Mouse (Mus musculus) adrenal gland, postnatal 4 days (tissue): ENCODE data around the gene Slc22a13. TPM values are rescaled to one million over a fixed set of nuclear protein-coding genes. Genes with fewer than 3 reads are reported as not detected.
"Not testable (repeated sequence)": the region's sequence is repeated elsewhere in the genome, so short reads cannot be mapped to it uniquely, and the experiment has no call there.

ENCODE experiments used
- DNase-seq, 2 experiments: peaks; one replicate each; pipeline ENCODE4 v3.0.0; 2021 to 2022; ENCODE audit warnings: low spot score in 2 of 2, mixed read lengths in 2 of 2
- long read RNA-seq, 2 experiments: library from polyadenylated mRNA; stranded (forward); transcript quantifications; one replicate each; pipeline ENCODE4 v2.0.0; 2021
- total RNA-seq, 2 experiments: library from RNA; stranded (reverse); gene quantifications; 2 replicates each; pipeline ENCODE4 v1.2.3; 2021

The Slc22a13 gene
- total RNA-seq, result 1 to 10 TPM in 1 of 2 experiments, not detected in 1; 2.1 TPM
- long read RNA-seq, experiment 1, result 0 reads
- long read RNA-seq, experiment 2, partial matches to known transcripts, result 0 of 1 reads
- long read RNA-seq, experiment 2, other reads (novel, unspliced or antisense), result 0 of 1 reads

DNA sequence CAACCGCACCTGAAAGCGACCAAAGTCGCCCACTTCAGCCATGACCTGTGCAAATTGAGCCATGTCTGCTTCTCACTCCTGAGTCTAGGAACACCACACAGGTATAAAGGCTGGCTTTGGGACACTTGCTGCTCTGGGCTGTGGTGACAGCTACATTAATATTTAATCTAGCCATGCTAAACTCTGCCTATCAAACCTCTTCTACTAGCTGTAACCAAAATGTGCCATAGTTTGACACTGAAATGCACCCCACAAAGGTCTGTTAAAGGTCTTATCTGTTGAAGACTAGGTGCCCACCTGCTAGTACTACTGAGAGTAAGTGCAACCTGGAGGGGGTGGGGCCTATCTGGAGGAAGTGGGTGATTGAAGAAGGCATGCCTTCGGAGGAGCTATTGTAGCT, at the start of gene Slc22a13:
TSS of gene Slc22a13 (minus strand) at position 101 of the 400 bp plus-strand sequence.
- no peak for DNase-seq

DNA sequence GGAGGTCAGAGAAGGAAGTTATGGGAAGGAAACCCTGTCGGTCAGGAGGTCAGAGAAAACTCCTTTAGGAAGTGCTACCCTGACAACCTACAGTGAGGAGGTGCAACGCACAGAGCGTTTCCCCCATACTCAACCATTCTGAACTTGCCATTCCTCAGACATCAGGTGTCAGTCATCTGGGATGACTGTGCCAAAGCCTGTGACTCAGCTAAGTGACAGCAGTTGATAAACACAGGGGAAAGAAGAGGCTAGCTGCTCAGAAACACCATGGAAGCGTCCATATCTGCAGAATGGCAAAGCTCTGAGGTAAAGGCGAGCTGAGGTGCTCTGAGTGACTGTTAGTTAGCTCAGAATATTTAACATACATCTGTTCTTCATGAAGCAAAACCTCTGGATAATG, 49.2 kb upstream of the Slc22a13 start:
- DNase-seq, result no peak

DNA sequence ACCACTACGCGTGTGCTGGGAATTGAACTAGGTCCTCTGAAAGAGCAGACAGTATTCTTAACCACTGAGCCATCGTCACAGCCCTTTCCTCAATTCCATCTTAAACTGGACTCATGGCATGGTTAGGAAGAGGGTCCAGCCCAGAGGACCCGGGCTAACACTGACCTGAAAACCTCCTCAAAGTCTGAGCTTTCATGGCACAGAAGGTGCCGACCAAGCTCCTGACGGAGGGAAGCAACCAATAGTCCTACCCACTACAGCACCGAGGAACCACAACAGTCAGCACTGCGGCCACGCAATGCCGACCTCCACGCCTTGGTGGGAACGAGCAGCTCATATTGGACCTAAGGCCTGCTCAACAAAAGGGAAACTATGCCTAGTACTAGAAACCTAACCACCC, 47.3 kb upstream of the Slc22a13 start:
- DNase-seq, result no peak

DNA sequence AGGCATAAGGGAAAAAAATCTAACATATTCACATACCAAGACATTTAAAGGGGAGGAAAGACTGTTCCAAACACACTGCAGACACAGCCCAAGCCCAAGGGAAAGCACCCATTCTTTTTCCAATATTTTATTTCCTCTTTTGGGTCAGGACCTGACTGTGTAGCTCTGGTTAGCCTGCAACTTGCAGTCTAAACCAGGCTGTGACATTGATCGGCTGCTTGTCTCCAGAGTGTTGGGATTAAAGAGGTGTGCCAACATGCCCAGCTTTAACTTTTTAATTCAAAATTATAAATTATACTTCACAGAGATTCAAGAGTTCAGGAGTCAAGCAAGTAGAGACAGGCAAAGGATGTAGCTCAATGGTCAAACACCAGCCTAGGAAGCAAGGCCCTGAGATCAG, 46.2 kb upstream of the Slc22a13 start:
- DNase-seq, result no peak

DNA sequence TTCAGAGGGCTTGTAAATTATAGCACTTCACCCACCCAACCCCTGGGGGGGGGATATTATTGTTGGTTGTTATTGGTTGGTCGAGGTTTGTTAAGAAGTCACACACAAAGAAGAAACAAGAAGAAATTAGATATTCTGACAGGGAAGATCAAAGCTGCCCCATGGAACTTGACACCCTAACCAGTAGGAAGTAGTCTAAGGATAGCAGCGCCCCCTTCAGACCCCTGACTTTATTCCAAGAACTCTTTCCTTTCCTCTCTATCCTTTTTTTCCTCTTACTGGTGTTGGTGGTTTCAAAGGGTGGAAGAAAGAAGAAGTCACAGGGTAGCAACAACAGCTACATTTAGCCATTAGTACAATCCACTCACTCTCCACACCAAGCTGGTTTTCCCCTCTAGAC, 45.3 kb upstream of the Slc22a13 start:
- DNase-seq, result no peak

DNA sequence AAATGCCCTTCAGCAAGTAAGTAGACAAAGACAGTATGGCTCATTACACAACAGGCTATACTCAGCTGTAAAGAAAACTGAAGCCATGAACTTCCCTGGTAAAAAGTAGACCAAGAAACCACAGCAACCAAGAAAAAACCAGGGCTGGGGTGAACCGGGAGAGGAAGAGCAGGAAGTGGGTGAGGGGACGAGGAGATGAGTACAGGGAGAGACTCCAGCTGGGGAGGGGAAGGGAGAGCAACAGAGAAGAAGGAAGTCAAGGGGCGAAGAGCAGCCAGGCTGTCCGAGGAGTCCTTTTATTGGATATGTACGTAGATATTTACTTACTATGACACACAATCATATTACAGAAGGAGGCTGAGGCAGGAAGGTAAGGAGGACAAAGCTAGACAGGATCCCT, 39.1 kb upstream of the Slc22a13 start:
- no peak for DNase-seq

DNA sequence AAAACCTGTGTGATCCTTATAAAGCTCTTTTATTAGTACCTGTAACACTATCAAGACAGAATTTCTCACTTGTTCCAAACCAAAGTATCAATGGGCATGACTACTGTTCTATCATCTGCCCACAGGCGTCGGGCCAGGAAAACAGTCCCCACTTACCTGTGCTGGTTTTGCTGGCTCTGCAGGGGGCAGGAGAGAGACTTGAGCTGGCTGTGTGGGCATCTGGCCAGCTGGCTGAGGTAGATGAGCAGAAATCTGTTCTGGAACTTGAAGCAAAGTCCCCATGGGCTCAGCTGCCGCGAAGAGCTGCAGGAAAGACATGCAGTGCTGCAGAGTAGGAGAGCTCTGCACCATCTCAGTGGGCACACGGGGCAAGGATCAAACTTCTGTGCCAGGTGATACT, 37.9 kb upstream of the Slc22a13 start:
- no peak for DNase-seq

DNA sequence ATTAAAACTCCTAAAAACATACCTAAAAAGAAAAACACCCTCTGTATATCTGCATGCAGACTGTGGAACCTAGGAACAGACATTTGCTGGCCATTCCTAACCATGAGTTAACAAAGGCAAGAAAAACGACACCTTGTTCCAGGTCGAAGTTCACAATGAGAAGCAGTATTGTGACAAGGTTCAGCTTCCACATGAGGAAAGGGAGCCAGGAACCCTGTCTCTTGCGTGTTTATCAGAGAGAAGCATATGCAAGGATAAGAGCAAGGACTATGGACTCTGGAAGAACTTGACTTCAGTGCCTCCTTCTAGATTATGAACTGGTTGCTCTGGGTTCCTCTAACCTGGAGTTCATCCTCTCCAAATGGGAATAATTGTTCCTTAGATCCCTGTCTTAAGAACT, 35.1 kb upstream of the Slc22a13 start:
- no peak for DNase-seq

DNA sequence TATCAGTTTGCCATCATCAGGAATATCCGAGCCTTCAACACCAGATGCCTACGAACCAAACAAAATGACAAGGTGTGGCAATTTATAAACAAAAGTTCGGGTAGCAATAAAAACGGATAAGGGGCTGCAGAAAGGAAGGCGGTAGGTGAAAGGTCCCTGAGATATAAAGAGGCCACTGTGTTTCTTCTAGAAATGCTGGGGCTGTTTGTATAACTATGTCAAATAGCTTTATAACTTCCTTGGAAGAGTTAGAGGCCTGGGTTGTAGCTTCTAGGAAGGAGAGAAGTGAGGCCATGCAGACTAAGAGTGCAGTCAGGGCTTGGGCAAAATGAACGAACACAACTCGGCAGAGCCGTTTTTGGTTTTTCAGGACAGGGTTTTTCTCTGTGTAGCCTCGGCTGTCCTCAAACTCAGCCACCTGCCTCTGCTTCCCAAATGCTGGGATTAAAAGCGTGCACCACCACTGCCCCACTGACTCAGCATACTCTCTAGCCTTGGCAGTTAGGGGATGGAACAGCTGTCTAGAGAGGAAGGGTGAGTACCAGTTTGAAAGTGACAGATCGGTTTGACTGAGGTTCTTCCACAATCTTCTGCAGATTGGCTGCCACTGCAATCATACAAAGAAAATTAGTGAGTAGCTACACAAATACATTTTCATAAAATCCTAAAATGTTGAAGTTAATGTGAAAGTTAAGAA, 32.4 kb upstream of the Slc22a13 start:
- no peak for DNase-seq

DNA sequence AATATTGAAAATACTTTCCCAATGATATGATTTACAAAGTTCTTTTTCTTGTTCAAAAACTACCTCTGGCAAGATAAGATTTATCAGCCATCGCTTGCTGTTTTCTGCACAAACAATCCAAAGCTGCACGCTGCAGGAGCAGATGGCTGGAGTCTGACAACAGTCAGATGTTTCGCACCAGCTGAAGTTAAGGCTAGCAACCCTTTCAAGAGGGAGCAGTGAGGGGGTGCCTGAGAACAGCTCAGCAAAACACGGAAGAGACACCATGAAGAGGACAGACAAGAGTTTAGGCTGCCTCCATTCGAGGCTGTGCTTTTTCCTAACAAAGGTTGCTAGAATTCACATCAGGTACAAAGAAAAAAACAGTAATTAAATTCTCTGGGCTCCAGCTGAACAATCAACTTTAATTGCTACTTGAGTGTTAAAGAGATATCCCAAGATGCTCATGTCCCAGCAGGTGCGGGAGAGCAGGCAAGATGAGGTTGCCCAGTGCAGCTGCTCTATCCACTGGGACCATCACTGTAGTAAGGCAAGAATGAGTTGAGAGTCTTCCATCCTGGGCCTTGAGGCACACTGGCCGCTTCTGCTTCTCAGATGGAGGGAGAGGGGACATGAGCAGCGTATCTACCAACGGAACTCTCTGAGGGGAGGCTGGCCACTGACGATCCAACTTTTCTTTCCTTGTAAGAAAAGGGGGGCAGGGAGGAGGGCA, 31.5 kb upstream of the Slc22a13 start:
- no peak for DNase-seq

DNA sequence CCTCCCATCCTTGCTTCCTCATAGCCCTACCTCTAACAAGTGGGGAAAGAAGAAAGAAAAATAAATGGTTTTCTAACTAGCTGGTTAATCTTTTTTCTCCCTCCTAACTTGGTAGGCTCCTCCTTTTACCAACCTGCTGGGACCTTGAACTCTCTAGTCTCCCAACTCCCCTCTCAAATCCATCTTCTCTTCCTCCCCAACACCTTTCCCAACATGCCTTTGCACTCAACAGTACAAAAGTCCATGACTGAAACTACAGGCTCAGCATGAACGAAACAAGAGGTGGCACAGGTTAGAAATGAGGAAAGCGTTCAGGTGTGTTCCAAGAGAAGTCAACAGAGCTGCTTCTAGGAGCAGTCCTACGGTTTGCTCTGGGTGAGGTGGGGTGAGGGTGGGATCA, 30.4 kb upstream of the Slc22a13 start:
- DNase-seq, result no peak

DNA sequence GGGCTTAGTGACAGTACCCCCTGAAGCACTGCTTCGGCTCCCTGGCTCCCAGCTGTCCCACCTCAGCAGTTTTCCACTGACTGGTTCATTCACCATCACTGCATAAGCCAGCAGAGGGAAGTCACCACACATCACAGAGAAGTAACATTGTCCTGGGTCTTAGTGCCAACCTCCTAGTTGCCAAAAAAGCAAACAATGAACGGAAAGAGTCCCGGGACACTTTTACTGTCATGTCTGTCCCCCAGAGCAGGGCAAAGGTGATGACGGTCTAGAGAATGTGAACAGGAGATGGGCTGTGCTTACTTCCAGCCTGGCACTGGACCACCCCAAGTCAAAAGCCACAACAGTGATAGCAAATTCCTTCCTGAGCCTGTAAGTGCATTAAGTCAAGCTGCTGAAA, 29.9 kb upstream of the Slc22a13 start:
- no peak for DNase-seq

DNA sequence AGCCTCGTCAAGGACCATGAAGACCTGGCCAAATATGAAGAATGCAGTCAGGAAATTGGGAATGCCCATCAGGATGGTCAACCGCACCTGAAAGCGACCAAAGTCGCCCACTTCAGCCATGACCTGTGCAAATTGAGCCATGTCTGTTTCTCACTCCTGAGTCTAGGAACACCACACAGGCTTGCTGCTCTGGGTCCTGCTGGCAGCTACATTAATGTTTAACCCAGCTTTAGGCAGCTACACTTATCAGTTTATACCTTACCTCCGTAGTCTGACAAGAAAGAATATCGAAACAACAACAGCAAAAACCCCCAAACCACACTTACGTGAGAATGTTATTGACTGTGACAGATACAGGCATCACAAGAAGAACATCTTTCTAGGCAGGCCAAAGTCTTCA, 22.7 kb upstream of the Slc22a13 start:
- DNase-seq, result no peak

DNA sequence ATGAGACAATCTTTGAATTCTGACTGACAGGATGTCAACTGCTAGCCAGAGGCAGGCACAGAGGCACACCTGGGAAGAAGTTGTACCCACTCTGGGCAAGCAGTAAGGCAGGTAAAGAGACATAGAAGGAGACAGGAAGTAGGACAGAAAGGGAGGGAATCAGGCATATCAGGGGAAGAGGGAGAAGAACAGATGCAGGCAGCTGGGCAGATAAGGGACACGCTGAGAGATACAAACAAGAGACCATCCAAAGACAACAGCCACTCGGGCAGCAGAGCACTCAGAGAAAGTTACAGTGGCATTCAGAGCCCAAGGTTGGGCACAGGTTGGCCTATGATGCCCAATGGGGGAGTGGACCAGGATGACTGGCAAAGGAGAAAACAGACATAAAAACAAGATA, 21.9 kb upstream of the Slc22a13 start:
- DNase-seq, result no peak

DNA sequence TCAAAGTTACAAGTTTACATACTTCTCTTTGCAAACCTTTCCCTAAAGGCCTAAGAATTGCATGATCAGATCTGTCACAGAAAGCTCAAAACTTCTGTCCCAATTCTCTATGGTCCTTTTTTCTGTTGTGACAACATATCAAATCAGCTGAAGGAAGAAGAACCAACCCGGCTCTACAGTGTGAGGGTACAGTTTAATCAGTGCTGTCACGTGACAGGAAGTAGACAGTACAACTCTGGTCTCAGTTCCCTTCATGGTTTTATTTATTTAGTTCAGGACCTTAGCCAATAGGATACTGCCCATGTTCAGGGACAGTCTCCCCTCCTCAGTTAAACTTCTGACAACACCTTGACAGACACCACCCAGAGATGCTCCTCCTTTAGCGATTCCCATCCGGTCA, 11.4 kb upstream of the Slc22a13 start:
- no peak for DNase-seq

DNA sequence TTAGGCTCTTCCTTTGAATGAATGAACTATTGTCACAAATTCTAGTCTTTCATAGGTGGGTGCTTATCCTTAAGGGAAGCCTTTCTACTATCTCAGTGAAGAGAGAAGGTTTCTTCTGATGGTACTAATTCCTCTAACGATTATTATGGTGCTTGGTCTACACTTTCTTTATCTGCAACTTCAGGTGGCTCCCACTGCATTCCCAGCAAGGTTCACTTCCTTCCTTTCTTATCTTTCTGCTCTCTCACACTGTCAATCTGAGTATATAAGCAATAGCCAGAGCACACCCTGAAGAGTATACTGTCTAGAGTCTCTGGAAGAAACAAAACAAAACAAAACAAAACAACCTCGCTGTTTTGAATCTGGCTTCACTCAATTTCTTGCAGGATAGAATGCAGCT, 10.8 kb upstream of the Slc22a13 start:
- DNase-seq, result no peak

DNA sequence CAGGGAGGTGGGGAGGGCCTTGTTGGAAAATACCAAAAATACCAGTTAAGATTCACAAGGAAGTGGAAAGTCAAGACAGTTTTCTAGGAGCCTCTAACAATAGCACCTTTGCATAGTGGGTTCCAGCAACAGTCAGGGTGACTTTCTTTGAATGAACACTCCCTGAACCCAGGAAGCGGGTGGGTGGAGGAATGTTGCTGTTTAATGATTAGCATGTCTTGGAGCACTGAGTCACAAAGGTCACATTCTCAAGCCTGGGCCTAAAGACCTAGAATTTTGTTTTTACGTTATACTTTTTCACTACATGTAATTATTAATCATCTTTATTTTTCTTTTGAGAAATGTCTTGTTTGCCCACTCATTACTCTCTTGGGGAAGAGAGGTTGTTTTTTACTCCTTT, 6.4 kb upstream of the Slc22a13 start:
- DNase-seq, result not testable (repeated sequence)

DNA sequence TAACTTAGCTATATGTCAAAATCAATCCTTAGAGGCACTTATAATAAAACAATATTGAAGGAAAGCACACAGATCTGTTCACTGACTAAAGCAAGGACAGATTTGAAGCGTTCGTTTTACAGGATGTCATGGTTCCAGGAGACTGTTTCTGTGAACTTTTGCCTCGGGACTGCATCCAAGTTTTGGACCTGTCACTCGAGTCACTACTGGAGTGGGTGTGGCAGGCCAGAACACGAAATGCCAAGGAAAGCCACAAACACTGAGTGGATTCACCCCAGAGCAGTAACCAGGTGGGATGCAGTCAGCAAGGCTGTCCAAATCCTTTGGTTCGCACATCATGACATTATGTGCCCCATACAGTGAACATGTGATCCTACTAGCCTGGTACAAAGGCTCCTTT, 5.7 kb upstream of the Slc22a13 start:
- no peak for DNase-seq

DNA sequence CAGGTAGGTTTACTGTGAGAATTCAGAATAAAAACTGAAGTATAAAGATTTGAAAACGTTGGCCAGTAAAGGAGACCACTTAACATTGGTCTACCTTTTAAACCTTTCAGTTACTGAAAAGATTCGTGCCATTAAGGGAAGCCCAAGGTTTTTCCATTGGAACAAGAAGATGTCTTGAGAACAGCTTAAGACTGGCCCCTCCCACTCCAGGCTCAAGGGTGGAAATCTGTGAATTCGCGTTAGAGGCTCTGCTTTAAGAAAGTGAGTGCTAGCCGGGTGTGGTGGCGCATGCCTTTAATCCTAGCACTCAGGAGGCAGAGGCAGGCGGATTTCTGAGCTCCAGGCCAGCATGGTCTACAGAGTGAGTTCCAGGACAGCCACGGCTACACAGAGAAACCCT, 4.1 kb upstream of the Slc22a13 start:
- DNase-seq, result no peak

DNA sequence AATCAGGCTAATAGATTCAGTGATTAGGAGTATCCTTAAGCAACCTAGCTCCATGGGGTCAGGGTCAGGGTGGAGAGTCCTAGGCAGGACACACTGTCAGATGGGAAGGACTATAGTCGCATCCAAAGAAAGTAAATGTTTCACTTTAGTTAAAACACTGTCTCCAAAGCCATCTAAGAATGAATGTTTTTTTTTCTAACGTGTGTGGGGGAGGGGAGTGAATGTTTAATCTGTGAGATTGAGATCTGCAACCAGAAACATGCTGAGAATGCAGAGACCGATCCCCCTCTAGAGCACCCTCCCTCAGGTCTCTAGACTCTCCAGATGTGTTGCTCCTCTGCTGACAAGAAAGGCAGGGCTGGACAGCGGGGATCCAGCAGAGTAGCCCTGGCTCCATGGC, 1.8 kb downstream of the Slc22a13 start:
- DNase-seq, result no peak

DNA sequence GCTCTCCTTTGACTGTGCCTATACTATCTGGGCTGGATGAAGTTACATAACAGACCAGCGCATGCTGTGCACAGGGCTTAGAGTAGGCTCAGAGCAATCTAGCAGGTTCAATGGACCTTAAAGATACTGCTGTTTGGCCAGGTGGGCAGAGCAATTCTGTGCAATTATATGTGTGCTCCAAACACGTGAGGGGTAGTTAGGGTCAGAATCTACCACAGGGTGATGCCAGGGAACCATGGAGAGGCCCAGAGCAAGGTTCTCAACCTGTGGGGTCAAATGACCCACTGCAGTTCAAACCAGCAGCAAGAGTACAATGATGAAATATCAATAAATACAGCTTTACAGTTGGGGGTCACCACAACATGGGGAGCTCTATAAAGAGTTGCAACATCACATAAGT, 2.2 kb downstream of the Slc22a13 start:
- no peak for DNase-seq

DNA sequence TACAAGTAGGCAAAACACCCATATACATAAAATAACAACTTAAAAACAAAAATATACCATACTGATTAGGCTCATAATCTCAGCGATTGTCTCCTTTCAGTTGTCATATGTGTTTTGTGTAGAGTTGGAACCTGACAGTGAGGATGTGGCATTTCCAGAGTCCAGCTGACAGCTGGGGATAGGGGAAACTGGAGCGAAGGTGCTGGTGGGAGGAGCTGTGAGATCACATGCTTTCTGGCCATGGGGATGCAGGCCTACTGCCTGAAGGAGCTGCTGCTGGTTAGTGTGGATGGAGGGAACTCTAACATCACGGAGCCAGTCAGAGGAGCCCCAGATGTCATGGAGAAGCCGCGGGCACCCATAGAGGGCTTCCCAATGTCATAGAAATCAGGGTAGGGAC, 3.1 kb downstream of the Slc22a13 start:
- DNase-seq, result no peak

DNA sequence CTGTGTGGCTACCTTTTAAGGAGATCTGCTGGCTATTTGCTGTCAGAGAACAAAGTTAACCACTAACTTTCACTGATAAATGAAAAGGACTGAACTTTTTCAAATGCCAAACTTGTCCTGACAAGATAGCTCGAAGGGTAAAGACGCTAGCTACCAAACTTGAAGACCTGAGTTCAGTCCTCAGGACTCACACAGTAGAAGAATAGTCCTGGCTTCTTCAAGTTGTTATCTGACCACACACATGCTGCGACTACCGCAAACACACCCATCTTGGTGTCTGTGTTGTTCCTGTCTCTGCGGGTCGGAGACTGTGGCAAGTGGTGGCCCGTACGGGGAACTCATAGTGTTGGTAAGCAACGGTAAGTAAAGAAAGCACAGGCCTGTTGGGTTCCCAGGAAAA, 5.3 kb downstream of the Slc22a13 start:
- no peak for DNase-seq
